8 mouse cellular contexts compared by ENCODE assay signal in genomic region chr11:4821492-4822445, GRCm38 (mm10). TPM values are rescaled to one million over a fixed set of nuclear protein-coding genes. Genes with fewer than 3 reads are reported as not detected.
DNase-seq lines count a peak whose midpoint lies in the region; ATAC-seq and TF ChIP-seq lines count a peak whose summit lies in the region.

No protein-coding gene starts in this region.

- ATAC-seq in lung, postnatal 0 days: no peak

- WGBS in lung, postnatal 0 days: 55% methylated on average over 7 of the region's 7 CpGs
- WGBS in lung, adult 2 months: 55% methylated on average over 7 of the region's 7 CpGs
- 41% methylated on average over 7 of the region's 7 CpGs for WGBS in embryonic facial prominence, embryonic 10.5 days

- H3K9ac ChIP-seq in lung, postnatal 0 days (replicated peaks; ENCODE audit: low read depth): no peak overlapping the region

- no peak overlapping the region for H3K27ac ChIP-seq in lung, postnatal 0 days (ENCODE audit: low read length)
- 0 out of 2 replicates have a peak overlapping the region, but pooled peaks have one; percentile 31 for H3K27ac ChIP-seq in embryonic facial prominence, embryonic 10.5 days (replicated peaks)

- H3K9me3 ChIP-seq in lung, postnatal 0 days (ENCODE audit: low read length): no peaks in the 10 kb centered on the region
- no peaks in the 10 kb centered on the region for H3K9me3 ChIP-seq in embryonic facial prominence, embryonic 10.5 days

- H3K27me3 ChIP-seq in lung, postnatal 0 days (replicated peaks; ENCODE audit: insufficient read depth, low read length): no peaks in the 10 kb centered on the region
- H3K27me3 ChIP-seq in embryonic facial prominence, embryonic 10.5 days (replicated peaks; ENCODE audit: low read depth, poor library complexity, severe bottlenecking): no peaks in the 10 kb centered on the region

- no peaks in the 10 kb centered on the region for H3K36me3 ChIP-seq in lung, postnatal 0 days (ENCODE audit: insufficient read depth, low read length)
- H3K36me3 ChIP-seq in embryonic facial prominence, embryonic 10.5 days (replicated peaks): peaks cover 24% of the 10 kb centered on the region

- TF ChIP-seq EP300 in lung, postnatal 0 days (IDR thresholded peaks at IDR 0.05): no peak

- H3K4me1 ChIP-seq in lung, postnatal 0 days (ENCODE audit: insufficient read depth, low read depth, low read length): no peaks in the 10 kb centered on the region
- no peaks in the 10 kb centered on the region for H3K4me1 ChIP-seq in lung, adult 2 months (ENCODE audit: control insufficient read depth, insufficient read depth, low read length)
- H3K4me1 ChIP-seq in embryonic facial prominence, embryonic 10.5 days: peaks cover 12% of the 10 kb centered on the region

- peak; percentile 70 for TF ChIP-seq CTCF in lung, postnatal 0 days (IDR thresholded peaks at IDR 0.05)
- TF ChIP-seq CTCF in lung, adult 2 months (IDR thresholded peaks at IDR 0.05; ENCODE audit: insufficient read depth, low read length): no peak

- peak; percentile 44 to 62 for DNase-seq in cerebellum, postnatal 10 days
- no peak for DNase-seq in cerebellum, adult 18-20 months
- DNase-seq in lung, postnatal 0 days (ENCODE audit: low spot score): peak; percentile 64
- DNase-seq in lung, adult 2 months: no peak
- peak; percentile 51 for DNase-seq in embryonic facial prominence, embryonic 10.5 days (ENCODE audit: low spot score)
- DNase-seq in naive thymus-derived CD4-positive, alpha-beta T cell, adult 2 months (ENCODE audit: low read depth): peak; percentile 61
- DNase-seq in spleen, postnatal 36 days (ENCODE audit: low spot score in 2 of 2): no peak
- DNase-seq in testis, postnatal 10 days (ENCODE audit: low spot score): no peak

- TF ChIP-seq POLR2A in lung, adult 2 months (IDR thresholded peaks at IDR 0.05; ENCODE audit: borderline replicate concordance, extremely low read depth, low read depth, low read length): no peak

- H3K4me2 ChIP-seq in lung, postnatal 0 days (replicated peaks; ENCODE audit: low read depth, low read length): no peak overlapping the region

- no peak overlapping the region for H3K4me3 ChIP-seq in lung, postnatal 0 days (ENCODE audit: low read depth, low read length)
- no peak overlapping the region for H3K4me3 ChIP-seq in lung, adult 2 months (replicated peaks; ENCODE audit: extremely low read depth, low read depth, low read length)
- no peak overlapping the region for H3K4me3 ChIP-seq in embryonic facial prominence, embryonic 10.5 days

RNA-seq across cellular contexts. Expression of gene Nf2, which starts 27.6 kb away (rescaled TPM):
- 19.6 and 21.1 TPM in 2 replicates for polyA plus RNA-seq in lung, postnatal 0 days (2015; fragmentation: Nextera tagmentation; extraction: Ambion mirVana)
- 42.5 and 50.9 TPM in 2 replicates for polyA plus RNA-seq in lung, adult 2 months (2012; rRNA removed)
- polyA plus RNA-seq in embryonic facial prominence, embryonic 10.5 days (2016; fragmentation: Nextera tagmentation; extraction: Ambion mirVana): 68.1 and 68.7 TPM in 2 replicates

RNA-seq across cellular contexts. Expression of gene Nipsnap1, which starts 52.0 kb away (rescaled TPM):
- polyA plus RNA-seq in lung, postnatal 0 days (2015; fragmentation: Nextera tagmentation; extraction: Ambion mirVana): 10.4 and 11.9 TPM in 2 replicates
- polyA plus RNA-seq in lung, adult 2 months (2012; rRNA removed): 7.1 and 16.2 TPM in 2 replicates
- 88.1 and 91.7 TPM in 2 replicates for polyA plus RNA-seq in embryonic facial prominence, embryonic 10.5 days (2016; fragmentation: Nextera tagmentation; extraction: Ambion mirVana)

Comparison
In these comparisons a context has a peak if more than half of its experiments do, and no peak if none do; other contexts are left out.
1. DNase-seq: peak in cerebellum, postnatal 10 days (2 of 2), lung, postnatal 0 days (single experiment), embryonic facial prominence, embryonic 10.5 days (single experiment) and naive thymus-derived CD4-positive, alpha-beta T cell, adult 2 months (single experiment); none in cerebellum, adult 18-20 months (0 of 2), lung, adult 2 months (single experiment), spleen, postnatal 36 days (0 of 2) and testis, postnatal 10 days (single experiment).